Mouse (Mus musculus) kidney, adult 18-20 months (tissue): ENCODE data around the gene Prkd1.

Experiments used
- DNase-seq: peaks from one replicate; pipeline ENCODE4 v3.0.0; 2021

Gene Prkd1

GRCm38 (mm10) chr12:50314634-50315033 lies 334.3 kb downstream of the Prkd1 start:
- DNase-seq, result no peak

DNA sequence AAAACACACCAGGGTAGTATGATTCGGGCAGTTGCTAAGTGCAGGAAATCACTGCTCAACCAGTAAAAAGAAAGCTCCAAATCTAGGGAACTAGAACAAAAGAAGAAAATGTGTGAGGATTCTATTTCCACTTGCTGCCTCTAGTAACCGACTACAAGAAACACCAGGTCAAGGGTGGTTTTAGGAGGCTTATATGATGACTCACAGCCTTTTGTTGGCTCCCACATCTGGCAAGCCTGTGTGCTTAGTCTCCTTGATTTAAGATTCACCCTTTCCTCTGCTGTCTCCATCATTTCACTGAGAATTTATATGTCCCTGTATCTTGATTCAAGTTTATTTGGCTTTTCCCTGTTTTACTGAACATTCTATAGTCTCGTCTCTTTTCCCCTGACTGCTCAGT lies 339.6 kb downstream of the Prkd1 start:
- no peak for DNase-seq

DNA sequence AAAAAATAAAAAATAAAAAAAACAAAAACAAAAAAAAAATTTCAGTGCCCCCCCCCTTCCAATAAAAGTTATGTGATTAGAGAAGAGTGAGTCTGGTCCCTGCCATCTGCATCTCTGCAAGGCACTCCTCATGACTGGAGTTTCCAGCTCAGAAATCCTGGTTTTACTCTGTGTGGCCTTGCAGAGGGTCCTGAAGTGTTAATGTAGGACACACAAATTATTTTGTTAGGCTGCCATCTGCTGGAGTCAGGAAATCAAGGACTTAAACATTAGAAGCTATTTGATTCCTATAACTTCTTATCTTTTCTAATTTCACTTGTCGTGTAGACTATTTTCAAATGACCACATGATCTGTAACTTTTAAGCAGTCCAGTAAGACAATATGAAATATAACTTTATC lies 347.6 kb downstream of the Prkd1 start:
- DNase-seq, result no peak

- no peak for DNase-seq
Measured at GRCm38 (mm10) chr12:50296067-50296466, 352.8 kb downstream of the Prkd1 start.

GRCm38 (mm10) chr12:50295549-50295948 lies 353.3 kb downstream of the Prkd1 start:
- no peak for DNase-seq

DNA sequence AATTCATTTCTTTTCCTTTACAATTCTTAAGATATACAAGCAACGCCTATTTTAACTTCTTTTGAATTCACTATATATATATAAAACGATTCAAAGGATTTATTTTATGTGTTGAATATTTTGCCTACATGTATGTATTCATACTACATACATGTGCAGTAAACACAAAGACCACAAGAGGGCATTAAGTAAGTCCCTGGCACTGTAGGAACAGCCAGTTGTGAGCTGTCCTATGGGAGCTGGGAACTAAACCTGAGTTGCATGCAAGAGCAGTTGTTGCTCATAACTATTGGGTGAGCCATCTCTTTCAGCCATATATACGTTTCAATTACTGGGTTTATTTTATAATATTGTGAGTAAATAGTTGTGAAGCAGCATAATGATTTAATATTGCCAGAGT lies 356.1 kb downstream of the Prkd1 start:
- no peak for DNase-seq
